Mouse (Mus musculus) ES-Bruce4 (cell line): ENCODE measurements around the gene Txlnb. TPM values are rescaled to one million over a fixed set of nuclear protein-coding genes. Genes with fewer than 3 reads are reported as not detected.

Experiments
- H3K27ac ChIP-seq: 2 replicates; pipeline ENCODE4 v1.5.1; 2012; ENCODE audit warnings: low read length, inconsistent platforms; ENCODE audit not compliant: insufficient read depth
- H3K27me3 ChIP-seq: 2 replicates; pipeline ENCODE4 v1.6.1; 2012; ENCODE audit warnings: mild to moderate bottlenecking, low read length, inconsistent platforms; ENCODE audit not compliant: control insufficient read depth, poor library complexity, insufficient read depth, severe bottlenecking
- H3K36me3 ChIP-seq: 2 replicates; pipeline ENCODE4 v1.6.1; 2012; ENCODE audit warnings: inconsistent platforms, mild to moderate bottlenecking, low read length, moderate library complexity; ENCODE audit not compliant: control insufficient read depth, poor library complexity, insufficient read depth, severe bottlenecking
- H3K4me1 ChIP-seq: one replicate; pipeline ENCODE4 v1.8.1; 2011; ENCODE audit warnings: low read length; ENCODE audit not compliant: control insufficient read depth, insufficient read depth
- H3K4me3 ChIP-seq: 2 replicates; pipeline ENCODE4 v1.5.1; 2011; ENCODE audit warnings: low read depth, mild to moderate bottlenecking, low read length
- H3K9ac ChIP-seq: 2 replicates; pipeline ENCODE4 v1.6.1; 2012; ENCODE audit warnings: low read depth, mild to moderate bottlenecking, inconsistent platforms; ENCODE audit not compliant: poor library complexity, severe bottlenecking
- H3K9me3 ChIP-seq: replicated peaks from 2 replicates; pipeline ENCODE4 v1.6.1; 2012; ENCODE audit warnings: mild to moderate bottlenecking, low read length, inconsistent platforms; ENCODE audit not compliant: control insufficient read depth, poor library complexity, insufficient read depth, severe bottlenecking
- CTCF ChIP-seq: IDR thresholded peaks from one replicate; pipeline ENCODE4 v1.8.1; 2011; ENCODE audit warnings: low read depth, low read length
- EP300 ChIP-seq: IDR thresholded peaks from 2 replicates; pipeline ENCODE4 v1.6.1; 2011; ENCODE audit warnings: low read depth, low read length; ENCODE audit not compliant: insufficient read depth
- POLR2A ChIP-seq: IDR thresholded peaks from one replicate; pipeline ENCODE4 v1.8.1; 2011; ENCODE audit warnings: low read length; ENCODE audit not compliant: insufficient read depth
- polyA plus RNA-seq: library from polyadenylated mRNA; stranded (reverse); fragments of >200 nt; gene quantifications from 2 replicates; pipeline ENCODE4 v1.2.4, GENCODE M21; 2011; ENCODE audit warnings: low read depth; ENCODE audit not compliant: missing spikeins, insufficient read depth, insufficient read length

Gene Txlnb
- polyA plus RNA-seq, 1 experiment: 1.7 TPM

- no peak for TF ChIP-seq CTCF
- TF ChIP-seq EP300: no peak
- no peak for TF ChIP-seq POLR2A
- Histone ChIP-seq H3K4me1 (no peaks in the 10 kb centered on the region), H3K27ac (no peak overlapping the region), H3K4me3 (no peak overlapping the region), H3K36me3 (no peaks in the 10 kb centered on the region), H3K9me3 (no peaks in the 10 kb centered on the region), H3K27me3 (no peaks in the 10 kb centered on the region), H3K9ac (no peak overlapping the region)
Measured at GRCm38 (mm10) chr10:17857647-17858261, 61.7 kb downstream of the Txlnb start.

GRCm38 (mm10) chr10:17860701-17861480 lies 64.9 kb downstream of the Txlnb start:
- no peaks in the 10 kb centered on the region for H3K36me3 ChIP-seq
- H3K27ac ChIP-seq: no peak overlapping the region
- H3K4me3 ChIP-seq: no peak overlapping the region
- TF ChIP-seq EP300 (no peak), POLR2A (no peak), CTCF (no peak)
- H3K27me3 ChIP-seq: no peaks in the 10 kb centered on the region
- no peaks in the 10 kb centered on the region for H3K9me3 ChIP-seq
- H3K4me1 ChIP-seq: no peaks in the 10 kb centered on the region
- no peak overlapping the region for H3K9ac ChIP-seq

- no peak overlapping the region for H3K9ac ChIP-seq
- H3K4me1 ChIP-seq: no peaks in the 10 kb centered on the region
- no peaks in the 10 kb centered on the region for H3K36me3 ChIP-seq
- H3K4me3 ChIP-seq: no peak overlapping the region
- TF ChIP-seq CTCF (peak; percentile 94), POLR2A (no peak), EP300 (0 out of 2 replicates have a peak, but pooled peaks have one; percentile 38)
- H3K27me3 ChIP-seq: no peaks in the 10 kb centered on the region
- 0 out of 2 replicates have a peak, but pooled peaks cover 2% of the 10 kb centered on the region for H3K9me3 ChIP-seq
- H3K27ac ChIP-seq: no peak overlapping the region
Measured at GRCm38 (mm10) chr10:17869822-17870662, 74.0 kb downstream of the Txlnb start.

- Histone ChIP-seq H3K36me3 (no peaks in the 10 kb centered on the region), H3K4me1 (no peaks in the 10 kb centered on the region), H3K27me3 (no peaks in the 10 kb centered on the region), H3K27ac (no peak overlapping the region), H3K4me3 (no peak overlapping the region), H3K9ac (no peak overlapping the region), H3K9me3 (no peaks in the 10 kb centered on the region)
- TF ChIP-seq CTCF: no peak
- TF ChIP-seq EP300: no peak
- TF ChIP-seq POLR2A: no peak
Measured at GRCm38 (mm10) chr10:17878002-17878919, 82.2 kb downstream of the Txlnb start.

GRCm38 (mm10) chr10:17880038-17880437 lies 84.0 kb downstream of the Txlnb start:
- Histone ChIP-seq H3K9me3 (no peaks in the 10 kb centered on the region), H3K36me3 (no peaks in the 10 kb centered on the region), H3K27ac (no peak overlapping the region), H3K4me1 (no peaks in the 10 kb centered on the region), H3K27me3 (no peaks in the 10 kb centered on the region), H3K9ac (no peak overlapping the region), H3K4me3 (no peak overlapping the region)
- TF ChIP-seq POLR2A (no peak), CTCF (no peak), EP300 (no peak)
